Mouse (Mus musculus) hindbrain, embryonic 16.5 days (tissue): ENCODE data around the gene Mycbp. TPM values are rescaled to one million over a fixed set of nuclear protein-coding genes. Genes with fewer than 3 reads are reported as not detected.
A peak's percentile ranks its signal among the peaks of the same experiment; 100 is the strongest.

ENCODE experiments used
- ATAC-seq: fragments of 200-750 bp; cut with Nextera tagmentation; 2 replicates; pipeline ENCODE4 v1.8.0; 2017; ENCODE audit warnings: moderate TSS enrichment, moderate library complexity
- H3K27ac ChIP-seq: fragments of 300-500 bp; sonication (generic); 2 replicates; pipeline ENCODE4 v1.5.1; 2014; ENCODE audit warnings: low read depth, mild to moderate bottlenecking, control low read depth, low read length, moderate library complexity
- H3K27me3 ChIP-seq: fragments of 300-500 bp; sonication (generic); replicated peaks from 2 replicates; pipeline ENCODE4 v1.6.1; 2014; ENCODE audit warnings: low read length; ENCODE audit not compliant: control insufficient read depth, insufficient read depth
- H3K36me3 ChIP-seq: fragments of 300-500 bp; sonication (generic); 2 replicates; pipeline ENCODE4 v1.6.1; 2014; ENCODE audit warnings: mild to moderate bottlenecking, low read length, moderate library complexity, mixed read lengths; ENCODE audit not compliant: control insufficient read depth, insufficient read depth
- H3K4me1 ChIP-seq: fragments of 300-500 bp; sonication (generic); 2 replicates; pipeline ENCODE4 v1.6.1; 2014; ENCODE audit warnings: low read depth, low read length; ENCODE audit not compliant: control insufficient read depth, insufficient read depth
- H3K4me2 ChIP-seq: fragments of 300-500 bp; sonication (generic); 2 replicates; pipeline ENCODE4 v1.6.1; 2014; ENCODE audit warnings: mild to moderate bottlenecking, low read length, control low read depth, moderate library complexity
- H3K4me3 ChIP-seq: fragments of 300-500 bp; sonication (generic); 2 replicates; pipeline ENCODE4 v1.5.1; 2014; ENCODE audit warnings: mild to moderate bottlenecking, low read length, control low read depth, moderate library complexity
- H3K9ac ChIP-seq: fragments of 300-500 bp; sonication (generic); 2 replicates; pipeline ENCODE4 v1.6.1; 2014; ENCODE audit warnings: low read depth, mild to moderate bottlenecking, control low read depth, low read length, moderate library complexity
- H3K9me3 ChIP-seq: fragments of 300-500 bp; sonication (generic); 2 replicates; pipeline ENCODE4 v1.6.1; 2014; ENCODE audit warnings: mild to moderate bottlenecking, low read length, moderate library complexity; ENCODE audit not compliant: control insufficient read depth
- WGBS: fragments of 180-500 bp; shearing (Covaris S2); extraction: QIAGEN DNeasy Blood & Tissue Kit; methylation state at CpG from one replicate; pipeline ENCODE4 v1.1.7; 2014; 5-methylcytosine and 5-hydroxymethylcytosine counted together
- polyA plus RNA-seq: library from polyadenylated mRNA; unstranded; fragments of >200 nt; fragmentation: Nextera tagmentation; extraction: Ambion mirVana; gene quantifications from 2 replicates; pipeline ENCODE4 v1.2.1, GENCODE M21; 2015

Gene Mycbp
- polyA plus RNA-seq, 1 experiment from 2014 or later, result 35.6 TPM

GRCm38 (mm10) chr4:123956703-123957491 is 52.3 kb downstream of the Mycbp start:
- Histone ChIP-seq H3K27ac (no peak overlapping the region), H3K4me1 (no peaks in the 10 kb centered on the region), H3K27me3 (peaks cover 2% of the 10 kb centered on the region; the same call in 1 of the 2 replicates), H3K36me3 (no peaks in the 10 kb centered on the region), H3K9me3 (no peaks in the 10 kb centered on the region), H3K4me3 (peak overlapping the region; percentile 4; the same call in 1 of the 2 replicates), H3K4me2 (peak overlapping the region; percentile 35), H3K9ac (no peak overlapping the region; the same call in 1 of the 2 replicates)
- peak; percentile 89 for ATAC-seq
- 6% methylated on average over 31 of the region's 31 CpGs for WGBS

GRCm38 (mm10) chr4:123957492-123957808 is 52.8 kb downstream of the Mycbp start:
- Histone ChIP-seq H3K9ac (no peak overlapping the region), H3K4me2 (peak overlapping the region; percentile 35; the same call in 1 of the 2 replicates), H3K4me1 (no peaks in the 10 kb centered on the region), H3K4me3 (no peak overlapping the region), H3K27me3 (peaks cover 2% of the 10 kb centered on the region; the same call in 1 of the 2 replicates), H3K36me3 (no peaks in the 10 kb centered on the region), H3K9me3 (no peaks in the 10 kb centered on the region), H3K27ac (no peak overlapping the region)
- ATAC-seq, result peak; percentile 48; the same call in 1 of the 2 replicates
- 56% methylated on average over 4 of the region's 4 CpGs for WGBS

GRCm38 (mm10) chr4:123957891-123958290 is 53.3 kb downstream of the Mycbp start:
- Histone ChIP-seq H3K4me3 (no peak overlapping the region), H3K27me3 (peaks cover 2% of the 10 kb centered on the region; the same call in 1 of the 2 replicates), H3K27ac (no peak overlapping the region), H3K4me2 (no peak overlapping the region), H3K36me3 (no peaks in the 10 kb centered on the region), H3K9ac (no peak overlapping the region), H3K4me1 (no peaks in the 10 kb centered on the region), H3K9me3 (no peaks in the 10 kb centered on the region)
- ATAC-seq, result no peak
- 71% methylated on average over 4 of the region's 4 CpGs for WGBS

- Histone ChIP-seq H3K4me1 (no peaks in the 10 kb centered on the region), H3K36me3 (no peaks in the 10 kb centered on the region), H3K4me2 (no peak overlapping the region), H3K27ac (no peak overlapping the region), H3K27me3 (peaks cover 2% of the 10 kb centered on the region; the same call in 1 of the 2 replicates), H3K9me3 (no peaks in the 10 kb centered on the region), H3K4me3 (no peak overlapping the region), H3K9ac (no peak overlapping the region)
- WGBS, result 62% methylated on average over 4 of the region's 4 CpGs
- no peak for ATAC-seq
Measured at GRCm38 (mm10) chr4:123960955-123961354, 56.3 kb downstream of the Mycbp start.

Other genes with a start within 250 kb of the Mycbp start
- 61.0 and 62.2 TPM in 2 replicates for gene Macf1, start 220.5 kb upstream of the Mycbp start, polyA plus RNA-seq
- gene Ndufs5, start 186.6 kb upstream of the Mycbp start, polyA plus RNA-seq, result 446 and 518 TPM in 2 replicates
- gene Akirin1, start 154.5 kb upstream of the Mycbp start, polyA plus RNA-seq, result 77.9 and 79.1 TPM in 2 replicates
- 1.3 and 1.6 TPM in 2 replicates for gene Rhbdl2, start 117.0 kb upstream of the Mycbp start, polyA plus RNA-seq
- 0.14 and 0.25 TPM in 2 replicates for gene 4933427I04Rik, start 45.2 kb upstream of the Mycbp start, polyA plus RNA-seq
- gene Rragc, start 12.6 kb downstream of the Mycbp start, polyA plus RNA-seq, result 42.5 and 44.4 TPM in 2 replicates
- gene 4930535I16Rik, start 13.2 kb downstream of the Mycbp start, polyA plus RNA-seq, result not detected in 2 replicates